Mouse (Mus musculus) embryonic facial prominence, embryonic 15.5 days (tissue): ENCODE measurements around the gene Xpr1. TPM values are rescaled to one million over a fixed set of nuclear protein-coding genes. Genes with fewer than 3 reads are reported as not detected.

ENCODE experiments used
- ATAC-seq: fragments of 200-750 bp; cut with Nextera tagmentation; 2 replicates; pipeline ENCODE4 v1.8.0; 2017; ENCODE audit warnings: low read depth, moderate TSS enrichment; ENCODE audit not compliant: insufficient number of reproducible peaks, low FRiP score, low TSS enrichment
- H3K27ac ChIP-seq: fragments of 300-500 bp; sonication (generic); replicated peaks from 2 replicates; pipeline ENCODE4 v1.5.1; 2015; ENCODE audit warnings: mild to moderate bottlenecking, inconsistent platforms
- H3K27me3 ChIP-seq: fragments of 300-500 bp; sonication (generic); 2 replicates; pipeline ENCODE4 v1.6.1; 2015; ENCODE audit warnings: inconsistent platforms
- H3K36me3 ChIP-seq: fragments of 300-500 bp; sonication (generic); 2 replicates; pipeline ENCODE4 v1.6.1; 2015; ENCODE audit warnings: mild to moderate bottlenecking, inconsistent platforms
- H3K4me1 ChIP-seq: fragments of 300-500 bp; sonication (generic); 2 replicates; pipeline ENCODE4 v1.6.1; 2015; ENCODE audit warnings: inconsistent platforms
- H3K4me2 ChIP-seq: fragments of 300-500 bp; sonication (generic); replicated peaks from 2 replicates; pipeline ENCODE4 v1.6.1; 2015; ENCODE audit warnings: mild to moderate bottlenecking, inconsistent platforms
- H3K4me3 ChIP-seq: fragments of 300-500 bp; sonication (generic); replicated peaks from 2 replicates; pipeline ENCODE4 v1.5.1; 2015; ENCODE audit warnings: mild to moderate bottlenecking, inconsistent platforms
- H3K9ac ChIP-seq: fragments of 300-500 bp; sonication (generic); 2 replicates; pipeline ENCODE4 v1.6.1; 2015; ENCODE audit warnings: inconsistent platforms
- H3K9me3 ChIP-seq: fragments of 300-500 bp; sonication (generic); replicated peaks from 2 replicates; pipeline ENCODE4 v1.6.1; 2016; ENCODE audit warnings: inconsistent platforms
- WGBS: fragments of 180-500 bp; shearing (Covaris S2); methylation state at CpG from one replicate; pipeline ENCODE4 v1.1.7; 2015; 5-methylcytosine and 5-hydroxymethylcytosine counted together
- polyA plus RNA-seq: library from polyadenylated mRNA; unstranded; fragments of >200 nt; fragmentation: Nextera tagmentation; extraction: Ambion mirVana; gene quantifications from 2 replicates; pipeline ENCODE4 v1.2.1, GENCODE M21; 2015

The Xpr1 gene
- polyA plus RNA-seq, 1 experiment from 2014 or later = 7.3 TPM

DNA sequence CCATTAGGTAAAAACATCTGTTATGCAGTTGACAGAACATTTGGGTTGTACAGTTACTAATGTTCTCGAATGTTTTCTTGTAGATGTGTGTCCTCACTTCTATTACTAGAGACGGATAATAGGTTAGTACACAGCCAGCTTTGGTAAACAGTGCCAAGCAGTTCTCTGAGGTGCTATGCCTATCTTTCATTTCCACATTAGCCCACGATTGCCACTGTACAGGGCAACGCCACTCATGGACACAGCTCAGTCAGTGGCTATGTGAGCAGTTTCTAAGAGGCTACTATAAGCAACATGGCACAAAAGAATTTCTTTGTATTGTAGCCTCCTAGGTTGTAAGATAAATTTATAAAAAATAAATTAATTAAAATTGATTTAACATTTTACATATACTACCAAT, 97.7 kb downstream of the Xpr1 start:
- no peak for ATAC-seq
- Histone ChIP-seq H3K9ac (no peak overlapping the region), H3K27ac (no peak overlapping the region), H3K9me3 (no peaks in the 10 kb centered on the region), H3K4me3 (no peak overlapping the region), H3K4me1 (no peaks in the 10 kb centered on the region), H3K4me2 (no peak overlapping the region), H3K27me3 (no peaks in the 10 kb centered on the region), H3K36me3 (no peaks in the 10 kb centered on the region)
- WGBS = 78% methylated on average over 4 of the region's 4 CpGs

DNA sequence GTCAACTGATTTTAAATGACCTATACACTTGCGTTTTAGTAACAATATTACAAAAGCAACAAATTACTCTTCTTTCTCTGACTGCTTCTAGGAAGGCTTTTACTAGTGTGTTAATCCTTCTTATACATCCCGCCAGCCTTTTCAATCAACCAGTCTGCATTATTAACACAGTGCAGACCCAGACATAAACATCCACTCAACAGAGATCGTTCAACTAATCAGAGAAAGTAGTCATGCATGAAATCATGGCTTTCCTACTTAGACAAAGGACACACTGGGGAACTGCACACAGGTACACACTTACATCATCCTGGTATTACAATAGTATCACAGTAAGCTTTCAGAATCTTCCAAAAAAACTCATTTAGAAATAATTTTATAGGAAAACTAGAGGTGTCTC, 105.5 kb downstream of the Xpr1 start:
- Histone ChIP-seq H3K4me1 (no peaks in the 10 kb centered on the region), H3K36me3 (0 out of 2 replicates have a peak, but pooled peaks cover 6% of the 10 kb centered on the region), H3K27ac (no peak overlapping the region), H3K9me3 (no peaks in the 10 kb centered on the region), H3K4me3 (no peak overlapping the region), H3K4me2 (no peak overlapping the region), H3K9ac (no peak overlapping the region), H3K27me3 (no peaks in the 10 kb centered on the region)
- WGBS = 72% methylated on average over 3 of the region's 3 CpGs
- ATAC-seq = no peak

DNA sequence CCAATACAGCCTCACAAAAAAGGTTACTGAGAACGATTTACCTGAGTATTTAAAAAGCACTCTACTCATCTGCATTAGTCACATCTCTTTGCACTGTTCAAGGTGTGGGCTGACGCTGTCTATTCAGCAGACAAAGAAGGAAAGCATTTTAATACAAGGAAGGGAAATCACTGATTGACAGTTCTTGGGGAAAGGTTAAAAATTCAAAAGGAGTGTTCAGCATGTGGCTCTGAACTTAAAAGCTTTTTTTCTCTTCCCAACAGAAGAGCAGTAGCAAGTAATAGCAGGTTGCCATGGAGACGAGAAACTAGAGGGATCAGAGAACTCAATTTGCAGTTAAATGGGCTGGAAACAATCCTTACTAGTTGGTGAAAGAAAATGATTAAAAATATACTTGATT, 110.3 kb downstream of the Xpr1 start:
- Histone ChIP-seq H3K4me3 (no peak overlapping the region), H3K9ac (no peak overlapping the region), H3K36me3 (0 out of 2 replicates have a peak, but pooled peaks cover 6% of the 10 kb centered on the region), H3K27ac (no peak overlapping the region), H3K4me1 (no peaks in the 10 kb centered on the region), H3K4me2 (no peak overlapping the region), H3K9me3 (no peaks in the 10 kb centered on the region), H3K27me3 (no peaks in the 10 kb centered on the region)
- WGBS = 63% methylated on average over 3 of the region's 3 CpGs
- no peak for ATAC-seq

DNA sequence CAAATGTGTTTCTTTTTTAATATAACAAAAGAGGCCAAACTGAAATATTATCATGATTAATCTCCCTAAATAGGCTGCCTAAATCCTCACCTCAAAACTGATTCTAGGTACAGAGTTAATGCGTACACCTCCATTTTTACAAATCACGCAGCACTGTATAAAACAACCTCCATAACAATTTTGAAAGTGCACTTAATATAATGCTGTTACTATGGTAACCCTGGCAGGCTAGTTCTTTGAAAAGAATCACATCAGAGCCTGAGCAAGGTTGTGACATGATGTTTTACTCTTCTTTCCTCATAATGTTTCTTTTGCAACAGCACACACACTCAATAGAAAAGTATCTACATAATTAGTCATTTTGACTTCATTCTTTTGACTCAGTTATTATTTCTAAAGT, 113.8 kb downstream of the Xpr1 start:
- 78% methylated on average over 2 of the region's 2 CpGs for WGBS
- no peak overlapping the region for H3K4me3 ChIP-seq
- no peaks in the 10 kb centered on the region for H3K9me3 ChIP-seq
- no peak overlapping the region for H3K9ac ChIP-seq
- no peaks in the 10 kb centered on the region for H3K27me3 ChIP-seq
- H3K4me2 ChIP-seq = no peak overlapping the region
- no peak overlapping the region for H3K27ac ChIP-seq
- 0 out of 2 replicates have a peak, but pooled peaks cover 6% of the 10 kb centered on the region for H3K36me3 ChIP-seq
- H3K4me1 ChIP-seq = no peaks in the 10 kb centered on the region
- no peak for ATAC-seq

DNA sequence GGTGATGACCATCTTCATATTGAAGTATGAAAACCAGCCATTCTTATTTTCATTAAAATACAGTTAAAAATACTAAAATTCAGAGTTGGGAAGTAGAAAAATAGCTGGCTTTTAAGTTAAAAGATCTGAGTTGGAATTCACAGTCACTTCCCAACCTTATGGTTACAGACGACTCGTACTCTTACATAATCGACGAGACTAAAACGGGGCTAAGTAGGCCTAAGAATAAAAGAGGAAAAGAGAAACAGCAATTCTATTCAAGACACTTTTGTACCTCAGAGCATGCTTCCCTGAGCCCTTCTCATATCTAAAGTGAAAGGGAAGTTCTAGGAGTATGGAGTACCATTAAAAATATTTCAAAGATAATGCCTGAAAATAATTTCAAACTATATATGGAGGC, 119.6 kb downstream of the Xpr1 start:
- 91% methylated on average over 5 of the region's 5 CpGs for WGBS
- H3K27me3 ChIP-seq = no peaks in the 10 kb centered on the region
- H3K9me3 ChIP-seq = no peaks in the 10 kb centered on the region
- H3K4me1 ChIP-seq = no peaks in the 10 kb centered on the region
- H3K27ac ChIP-seq = no peak overlapping the region
- no peak overlapping the region for H3K4me3 ChIP-seq
- no peak for ATAC-seq
- H3K36me3 ChIP-seq = no peaks in the 10 kb centered on the region
- no peak overlapping the region for H3K9ac ChIP-seq
- H3K4me2 ChIP-seq = no peak overlapping the region

DNA sequence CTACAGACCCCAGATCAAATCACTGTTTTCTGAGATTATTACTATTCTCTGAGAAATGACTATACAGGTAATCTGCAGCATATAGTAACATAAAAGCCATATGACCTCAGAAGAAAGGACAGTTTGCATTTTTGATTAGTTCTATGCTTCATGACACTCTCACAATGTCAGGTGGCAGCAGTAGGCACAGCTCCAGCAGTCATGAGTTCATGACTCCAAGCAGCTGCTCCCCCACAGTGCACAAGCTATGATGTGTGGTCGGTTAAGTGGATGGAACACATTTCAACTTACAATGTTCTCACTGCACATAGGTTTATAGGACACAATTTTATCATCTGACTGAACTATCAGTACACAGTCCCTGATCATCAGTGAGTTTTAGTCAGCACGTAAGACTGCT, 120.0 kb downstream of the Xpr1 start:
- Histone ChIP-seq H3K4me2 (no peak overlapping the region), H3K4me3 (no peak overlapping the region), H3K9me3 (no peaks in the 10 kb centered on the region), H3K27me3 (no peaks in the 10 kb centered on the region), H3K9ac (no peak overlapping the region), H3K4me1 (no peaks in the 10 kb centered on the region), H3K27ac (no peak overlapping the region), H3K36me3 (no peaks in the 10 kb centered on the region)
- 88% methylated on average over 2 of the region's 2 CpGs for WGBS
- no peak for ATAC-seq

DNA sequence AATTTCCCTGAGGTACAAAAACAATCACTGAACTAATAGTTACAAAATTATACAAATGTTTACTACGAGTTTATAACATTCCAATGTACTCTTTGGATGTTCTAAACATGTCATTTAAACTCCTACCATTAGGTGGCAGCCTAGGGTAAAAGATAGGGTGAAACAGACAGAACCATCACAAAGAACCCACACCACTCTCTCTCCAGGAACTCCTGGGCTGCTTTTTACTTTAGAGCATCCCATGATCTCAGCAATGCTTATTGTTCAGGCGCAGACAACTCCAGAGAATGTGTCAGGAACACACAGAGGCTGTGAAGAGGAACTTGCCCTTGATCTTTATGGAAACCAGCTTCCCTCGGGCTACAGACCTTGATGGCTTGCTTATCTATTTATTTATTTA, 123.8 kb downstream of the Xpr1 start:
- H3K4me2 ChIP-seq = no peak overlapping the region
- no peaks in the 10 kb centered on the region for H3K9me3 ChIP-seq
- no peak overlapping the region for H3K4me3 ChIP-seq
- no peaks in the 10 kb centered on the region for H3K27me3 ChIP-seq
- H3K36me3 ChIP-seq = peaks cover 12% of the 10 kb centered on the region; the same call in 1 of the 2 replicates
- H3K4me1 ChIP-seq = no peaks in the 10 kb centered on the region
- 11% methylated on average over 3 of the region's 3 CpGs for WGBS
- ATAC-seq = 0 out of 2 replicates have a peak, but pooled peaks have one; percentile 51
- no peak overlapping the region for H3K9ac ChIP-seq
- H3K27ac ChIP-seq = no peak overlapping the region

DNA sequence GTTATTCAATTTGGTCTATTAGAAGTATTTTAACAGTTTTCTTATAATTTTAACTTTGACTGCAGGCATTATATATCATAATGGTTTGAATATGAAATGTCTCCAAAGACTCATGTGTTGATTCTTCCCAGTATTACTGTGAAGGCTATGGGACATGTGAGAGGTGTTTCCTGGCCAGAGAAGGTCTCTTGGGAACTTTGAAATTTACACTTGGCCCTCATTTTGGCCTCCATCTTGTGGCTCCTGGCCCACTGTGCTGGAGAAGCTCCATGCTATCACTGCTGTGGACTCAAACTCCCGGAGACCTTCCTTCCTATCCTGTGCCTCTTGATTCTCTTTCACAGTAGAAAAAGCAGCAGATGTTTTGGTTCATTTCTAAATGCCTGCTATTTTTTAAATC, 127.8 kb downstream of the Xpr1 start:
- no peaks in the 10 kb centered on the region for H3K9me3 ChIP-seq
- H3K4me1 ChIP-seq = no peaks in the 10 kb centered on the region
- no peak overlapping the region for H3K9ac ChIP-seq
- peaks cover 18% of the 10 kb centered on the region; the same call in 1 of the 2 replicates for H3K36me3 ChIP-seq
- no peak overlapping the region for H3K4me2 ChIP-seq
- WGBS = 80% methylated on average over 1 of the region's 1 CpGs
- H3K27me3 ChIP-seq = no peaks in the 10 kb centered on the region
- no peak overlapping the region for H3K27ac ChIP-seq
- no peak overlapping the region for H3K4me3 ChIP-seq
- ATAC-seq = no peak

DNA sequence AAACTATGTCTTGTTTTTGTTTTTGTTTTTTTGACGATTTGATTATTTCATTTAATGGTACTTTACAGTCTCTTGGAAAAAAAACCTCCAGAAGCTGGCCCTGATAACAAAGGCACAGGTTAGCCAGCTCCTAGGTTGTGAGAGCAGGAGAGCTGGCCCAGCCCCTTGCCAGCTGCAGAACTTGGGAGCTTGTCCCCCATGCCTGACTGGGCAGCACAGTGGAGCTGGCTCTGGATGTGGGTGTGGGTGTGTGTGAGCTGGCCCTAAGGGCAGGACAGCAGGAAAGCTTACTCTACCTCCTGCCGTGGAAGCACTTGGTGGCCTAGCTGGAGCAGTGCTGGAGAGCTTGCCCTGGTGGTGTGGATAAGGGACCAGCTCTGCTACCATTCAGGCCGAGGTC, 129.2 kb downstream of the Xpr1 start:
- Histone ChIP-seq H3K9me3 (no peaks in the 10 kb centered on the region), H3K27ac (no peak overlapping the region), H3K36me3 (peaks cover 18% of the 10 kb centered on the region; the same call in 1 of the 2 replicates), H3K27me3 (no peaks in the 10 kb centered on the region), H3K4me2 (no peak overlapping the region), H3K4me3 (no peak overlapping the region), H3K9ac (no peak overlapping the region), H3K4me1 (no peaks in the 10 kb centered on the region)
- no peak for ATAC-seq
- WGBS = 71% methylated on average over 3 of the region's 3 CpGs

DNA sequence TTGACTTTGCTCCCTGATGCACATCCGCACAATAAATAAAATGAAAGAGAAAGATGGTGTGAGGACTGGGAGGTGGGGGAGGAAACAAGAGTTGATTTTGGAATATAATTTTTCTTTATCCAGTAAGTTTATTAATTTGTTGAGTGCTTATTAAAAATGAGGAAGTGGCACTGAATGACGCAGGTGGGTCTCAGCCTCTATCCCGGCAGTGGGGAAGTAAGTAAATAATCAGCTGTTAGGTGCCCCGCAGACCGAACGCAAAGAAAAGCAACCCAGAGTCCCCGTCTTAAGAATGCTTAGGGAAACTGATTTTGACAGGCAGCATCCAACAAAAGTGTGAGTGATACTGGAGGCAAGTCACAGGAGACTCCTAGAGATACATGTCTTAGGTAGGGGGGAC, 133.4 kb downstream of the Xpr1 start:
- Histone ChIP-seq H3K4me1 (peaks cover 7% of the 10 kb centered on the region; the same call in 1 of the 2 replicates), H3K36me3 (peaks cover 17% of the 10 kb centered on the region; the same call in 1 of the 2 replicates), H3K4me2 (no peak overlapping the region), H3K27ac (no peak overlapping the region), H3K9ac (no peak overlapping the region), H3K9me3 (no peaks in the 10 kb centered on the region), H3K27me3 (no peaks in the 10 kb centered on the region), H3K4me3 (no peak overlapping the region)
- ATAC-seq = no peak
- 82% methylated on average over 7 of the region's 7 CpGs for WGBS

DNA sequence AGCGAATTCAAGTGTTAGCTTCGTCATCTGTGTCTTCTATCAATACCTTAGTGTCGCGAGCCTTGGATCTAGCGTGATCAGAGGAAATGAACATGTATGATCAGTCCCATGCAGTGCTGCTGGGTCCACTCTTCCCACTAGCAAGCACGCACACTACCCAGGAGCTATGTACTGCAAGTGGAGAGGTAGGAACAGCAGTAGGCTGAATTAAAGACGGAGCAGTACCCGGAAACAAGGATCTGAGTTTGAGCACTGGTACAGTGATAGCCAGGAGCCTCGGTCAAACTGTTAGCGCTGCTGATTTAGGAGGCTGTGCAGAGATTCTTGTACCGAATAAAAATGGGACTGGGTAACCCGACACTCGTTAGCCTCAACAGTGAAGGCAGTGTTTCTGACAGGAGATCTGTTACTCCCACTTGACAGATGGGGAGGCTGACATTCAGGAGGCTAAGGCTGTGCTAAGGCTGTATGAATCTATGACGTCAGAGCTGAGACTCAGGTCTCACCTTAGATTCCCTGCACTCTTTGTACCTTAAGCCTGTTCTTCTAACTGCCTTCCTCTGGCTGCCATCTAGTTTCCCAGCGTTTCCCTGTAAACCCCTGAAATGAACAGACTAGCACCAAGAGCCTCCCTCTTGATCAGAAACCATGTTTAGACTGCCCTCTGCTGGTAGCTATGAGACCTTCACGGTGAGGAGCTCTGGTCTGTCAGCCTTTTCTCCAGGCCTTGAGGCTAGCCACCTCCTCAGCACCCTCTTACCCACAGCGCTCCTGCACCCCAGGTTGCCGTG, 136.0 kb downstream of the Xpr1 start:
- no peak overlapping the region for H3K27ac ChIP-seq
- WGBS = 48% methylated on average over 18 of the region's 18 CpGs
- H3K4me2 ChIP-seq = no peak overlapping the region
- H3K36me3 ChIP-seq = peaks cover 9% of the 10 kb centered on the region; the same call in 1 of the 2 replicates
- ATAC-seq = peak; percentile 51; the same call in 1 of the 2 replicates
- no peaks in the 10 kb centered on the region for H3K9me3 ChIP-seq
- peaks cover 7% of the 10 kb centered on the region; the same call in 1 of the 2 replicates for H3K4me1 ChIP-seq
- H3K4me3 ChIP-seq = no peak overlapping the region
- no peak overlapping the region for H3K9ac ChIP-seq
- no peaks in the 10 kb centered on the region for H3K27me3 ChIP-seq

DNA sequence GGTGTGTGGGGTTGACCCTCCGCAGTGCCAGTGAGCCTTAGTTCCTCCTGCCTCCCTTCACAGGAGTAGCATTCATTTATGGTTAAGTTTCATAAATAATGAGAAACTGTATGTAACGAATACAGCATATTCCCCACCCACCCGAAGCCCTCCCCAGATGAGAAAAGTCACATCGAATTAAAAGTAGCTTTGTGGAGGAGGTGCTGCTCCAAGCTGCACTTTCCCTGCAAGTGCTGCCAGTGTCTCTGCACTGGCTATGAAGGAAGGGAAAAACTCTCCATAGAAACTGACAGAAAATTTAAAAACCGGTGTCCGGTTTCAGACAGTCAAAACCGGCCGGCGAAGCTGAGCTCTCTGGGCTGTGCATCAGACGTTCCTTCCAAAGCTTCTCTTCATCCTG, 136.9 kb downstream of the Xpr1 start:
- Histone ChIP-seq H3K27ac (no peak overlapping the region), H3K27me3 (no peaks in the 10 kb centered on the region), H3K4me3 (no peak overlapping the region), H3K9ac (no peak overlapping the region), H3K9me3 (no peaks in the 10 kb centered on the region), H3K4me1 (peaks cover 7% of the 10 kb centered on the region; the same call in 1 of the 2 replicates), H3K36me3 (peaks cover 9% of the 10 kb centered on the region; the same call in 1 of the 2 replicates), H3K4me2 (no peak overlapping the region)
- WGBS = 38% methylated on average over 10 of the region's 10 CpGs
- no peak for ATAC-seq
